Mouse (Mus musculus) brain, adult 2 months (tissue): ENCODE measurements around the gene Slit2.
A peak's percentile ranks its signal among the peaks of the same experiment; 100 is the strongest.

Experiments
- DNase-seq: peaks from one replicate; pipeline ENCODE4 v3.0.0; 2011; ENCODE audit warnings: low read depth, low spot score

The Slit2 gene

DNA sequence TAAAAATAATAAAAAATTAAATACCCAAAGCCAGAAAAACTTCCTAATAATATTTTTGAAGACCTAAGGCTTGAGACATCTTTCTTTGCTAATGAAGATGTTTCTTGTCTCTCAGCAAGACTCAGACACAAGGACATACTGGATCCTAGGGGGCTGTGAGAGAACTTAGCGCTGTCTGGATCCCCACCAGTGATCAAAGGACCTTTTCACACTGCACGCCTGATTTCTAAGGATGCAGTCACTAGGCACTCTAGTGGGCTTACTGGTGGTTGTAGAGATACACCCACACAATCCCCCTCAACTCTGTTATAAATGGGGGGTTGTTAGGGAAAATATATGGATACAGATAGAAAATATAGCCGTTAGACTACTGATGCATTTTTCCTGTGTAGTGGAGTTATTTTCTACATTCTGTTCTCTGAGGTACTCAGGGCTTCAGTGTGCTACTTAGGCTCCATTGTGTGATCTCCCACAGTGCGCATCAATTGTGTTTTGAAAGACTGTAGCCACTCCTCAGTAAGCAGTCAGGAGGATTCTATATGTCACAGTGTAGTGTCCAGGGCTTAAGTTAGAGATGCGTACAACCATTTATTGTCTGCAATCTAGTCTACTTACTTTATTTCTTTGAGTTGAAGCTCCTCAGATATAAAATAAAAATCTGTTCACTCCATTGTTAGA lies 67.8 kb downstream of the Slit2 start:
- no peak for DNase-seq

- DNase-seq = peak; percentile 13
Measured at GRCm38 (mm10) chr5:48058612-48059011, 75.7 kb downstream of the Slit2 start.

GRCm38 (mm10) chr5:48060715-48061114 lies 77.8 kb downstream of the Slit2 start:
- DNase-seq = no peak

- DNase-seq = no peak
Measured at GRCm38 (mm10) chr5:48078730-48079129, 95.8 kb downstream of the Slit2 start.

GRCm38 (mm10) chr5:48081223-48081881 lies 98.4 kb downstream of the Slit2 start:
- DNase-seq = peak; percentile 8

GRCm38 (mm10) chr5:48113400-48113799 lies 130.5 kb downstream of the Slit2 start:
- DNase-seq = no peak

DNA sequence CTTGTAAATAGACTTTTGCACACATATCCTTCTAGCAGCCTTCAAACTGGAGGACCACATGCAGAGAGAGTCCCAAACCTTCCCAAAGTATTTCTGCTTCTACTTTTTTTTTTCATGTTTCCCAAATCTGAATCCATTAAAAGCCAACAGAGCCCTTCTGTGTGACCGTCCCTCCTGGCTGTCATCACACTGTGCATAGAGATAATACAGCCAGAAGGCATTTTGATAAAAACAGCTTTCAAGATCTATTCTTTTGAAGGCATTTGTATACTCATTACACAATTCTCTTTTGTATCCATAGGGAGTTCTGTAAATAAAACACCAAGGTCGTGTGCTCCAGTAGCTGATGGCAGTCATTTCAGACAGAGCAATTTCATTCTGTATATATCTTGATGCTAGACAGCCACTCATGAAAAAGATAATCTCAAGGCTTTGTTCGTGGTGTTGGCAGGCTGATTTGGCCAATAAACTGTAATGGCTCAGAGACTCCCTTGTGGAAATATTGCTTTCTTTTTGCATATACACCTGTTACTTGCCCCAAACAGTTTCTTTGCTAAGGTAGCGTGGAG lies 132.1 kb downstream of the Slit2 start:
- DNase-seq = no peak

DNA sequence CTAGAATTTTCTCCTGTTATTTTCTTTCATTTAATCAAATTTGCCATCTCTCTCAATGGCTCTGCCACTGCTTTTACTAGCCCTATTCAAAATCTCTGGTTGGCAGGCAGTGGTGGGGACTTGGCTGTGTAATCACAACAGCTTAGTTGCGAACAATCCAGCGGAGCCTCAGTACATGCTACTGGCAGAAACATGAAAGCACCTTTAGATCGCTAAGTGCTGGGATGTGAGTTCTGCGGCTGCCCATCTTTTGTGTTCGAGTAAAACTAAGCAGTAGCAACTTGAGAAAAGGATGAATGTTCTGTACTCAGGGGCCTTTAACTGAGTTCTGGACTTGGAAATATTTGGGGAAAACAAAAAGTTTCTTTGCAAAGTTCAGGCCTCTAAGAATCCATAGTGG lies 139.7 kb downstream of the Slit2 start:
- DNase-seq = no peak

DNA sequence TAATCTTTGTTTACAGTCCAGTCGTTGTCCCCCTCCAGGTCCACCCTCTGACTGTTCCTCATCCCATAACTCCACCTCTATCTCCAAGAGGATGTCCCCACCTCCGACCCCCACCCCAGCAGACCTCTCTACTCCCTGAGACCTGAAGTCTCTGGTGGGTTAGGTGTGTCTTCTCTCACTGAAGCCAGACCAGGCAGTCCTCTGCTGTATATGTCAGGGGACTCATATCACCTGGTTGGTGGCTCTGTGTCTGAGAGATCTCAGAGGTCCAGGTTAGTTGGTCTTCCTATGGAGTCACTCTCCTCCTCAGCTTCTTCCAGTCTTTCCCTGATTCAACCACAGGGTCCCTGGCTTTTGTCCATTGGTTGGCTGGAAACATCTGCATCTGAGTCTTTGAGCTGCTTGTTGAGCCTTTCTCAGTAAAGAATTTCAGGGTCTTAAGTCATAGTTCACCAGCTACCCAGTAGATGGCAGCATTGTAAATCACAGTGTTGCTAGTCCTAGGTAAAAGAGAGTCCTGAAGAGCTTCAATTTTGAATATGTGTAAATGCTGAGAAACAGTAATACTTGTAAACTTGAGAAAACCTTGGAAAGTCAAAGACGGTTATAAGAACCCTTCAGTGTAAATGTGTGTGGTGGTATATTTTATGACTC lies 143.0 kb downstream of the Slit2 start:
- DNase-seq = peak; percentile 71

GRCm38 (mm10) chr5:48129981-48130380 lies 147.0 kb downstream of the Slit2 start:
- peak; percentile 63 for DNase-seq

- DNase-seq = peak; percentile 67
Measured at GRCm38 (mm10) chr5:48136571-48136970, 153.6 kb downstream of the Slit2 start.

GRCm38 (mm10) chr5:48138849-48139487 lies 156.0 kb downstream of the Slit2 start:
- peak; percentile 16 for DNase-seq

- DNase-seq = no peak
Measured at GRCm38 (mm10) chr5:48139488-48139862, 156.5 kb downstream of the Slit2 start.

- no peak for DNase-seq
Measured at GRCm38 (mm10) chr5:48146082-48146481, 163.1 kb downstream of the Slit2 start.

DNA sequence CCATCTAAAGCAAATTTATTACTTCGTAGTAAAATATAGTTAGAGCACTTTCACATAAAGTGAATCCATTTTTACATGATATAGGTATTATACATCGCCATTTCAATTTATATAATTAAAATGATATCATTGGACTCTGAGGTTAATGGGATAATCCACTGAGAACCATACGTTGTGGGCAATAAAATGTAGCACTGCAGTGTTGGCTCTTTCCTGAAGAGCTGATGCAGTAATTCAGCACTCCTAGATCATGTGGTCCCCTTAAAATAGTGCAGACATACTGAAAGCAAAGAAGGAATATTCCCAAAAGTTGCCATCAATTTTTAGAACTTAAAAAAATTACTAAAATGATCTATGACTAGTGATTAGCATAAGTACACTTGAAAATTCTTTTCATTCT lies 177.9 kb downstream of the Slit2 start:
- no peak for DNase-seq

DNA sequence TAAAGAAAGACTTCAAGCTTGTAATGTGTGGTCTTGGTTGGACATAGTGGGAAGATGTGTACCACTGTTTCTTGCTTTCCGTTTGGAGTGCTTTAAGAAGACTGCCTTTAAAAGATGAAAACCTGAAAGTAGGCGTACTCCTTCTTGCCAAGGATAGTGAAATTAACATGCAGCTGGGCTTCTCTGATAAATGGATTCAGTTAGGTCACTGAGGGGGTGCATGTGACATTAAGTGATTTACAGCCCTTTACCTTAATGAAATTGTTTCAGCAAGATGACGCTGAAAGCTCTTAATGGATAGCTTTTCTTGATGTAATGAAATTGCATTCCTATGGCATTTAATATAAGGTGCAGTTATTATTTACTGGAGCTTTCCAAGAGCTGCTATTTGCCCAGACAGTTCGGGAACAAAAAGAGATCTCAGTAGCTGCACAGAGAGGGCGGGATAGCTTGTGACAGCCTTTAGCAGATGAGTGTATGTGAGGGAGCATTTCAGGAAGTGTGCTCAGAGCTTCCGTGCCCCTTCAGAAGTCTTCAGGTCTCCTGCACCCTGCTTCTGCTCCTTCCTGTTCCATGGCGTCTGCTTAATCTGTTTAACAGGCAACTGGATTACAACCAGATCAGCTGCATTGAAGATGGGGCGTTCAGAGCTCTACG lies 198.8 kb downstream of the Slit2 start:
- peak; percentile 6 for DNase-seq

DNA sequence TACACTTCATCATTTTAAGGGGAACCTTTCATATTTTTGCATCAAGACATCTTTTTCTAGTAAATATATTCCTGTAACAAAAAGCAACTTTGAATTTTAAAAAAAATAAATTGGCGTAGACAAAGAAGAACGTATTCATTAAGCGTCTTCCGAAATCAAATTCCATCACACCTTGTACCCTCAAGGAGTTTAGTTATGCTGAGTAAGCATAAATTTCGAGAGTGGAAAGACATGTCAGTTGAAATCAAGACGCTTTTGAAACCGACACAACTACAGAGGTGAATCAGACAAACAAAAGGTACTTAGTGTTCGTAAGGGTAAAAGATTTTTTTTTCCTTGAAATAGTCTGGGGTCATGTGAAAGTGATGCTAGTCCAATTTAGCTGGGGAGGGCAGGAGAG lies 201.4 kb downstream of the Slit2 start:
- DNase-seq = no peak

GRCm38 (mm10) chr5:48187819-48188218 lies 204.9 kb downstream of the Slit2 start:
- no peak for DNase-seq

GRCm38 (mm10) chr5:48199380-48199779 lies 216.4 kb downstream of the Slit2 start:
- DNase-seq = no peak

DNA sequence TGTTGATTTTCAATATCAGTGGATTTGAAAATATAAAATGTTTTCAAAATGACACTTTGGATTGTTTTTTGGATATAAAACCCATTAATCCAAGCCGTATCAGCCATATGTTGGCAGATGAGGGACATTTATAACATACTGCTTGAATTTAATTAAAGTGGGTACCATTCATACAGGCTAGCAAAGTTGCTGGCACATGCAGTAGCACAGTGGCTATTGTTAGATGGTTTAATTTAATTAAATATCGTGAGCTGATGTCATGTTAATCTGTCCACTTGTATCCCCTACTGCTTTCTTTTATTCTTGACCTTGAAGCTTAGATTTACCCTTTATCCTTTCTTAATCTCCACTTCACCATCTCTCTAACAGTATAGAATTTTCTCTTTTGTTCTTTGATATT lies 232.3 kb downstream of the Slit2 start:
- no peak for DNase-seq

GRCm38 (mm10) chr5:48219624-48220155 lies 236.8 kb downstream of the Slit2 start:
- no peak for DNase-seq
